Mouse (Mus musculus) CH12.LX (cell line): Measurements from ENCODE around the gene Clmp. TPM values are rescaled to one million over a fixed set of nuclear protein-coding genes. Genes with fewer than 3 reads are reported as not detected.

Source experiments
- DNase-seq: peaks from one replicate; pipeline ENCODE4 v3.0.0-alpha.2; 2013; ENCODE audit errors: extremely low read depth
- H3K27ac ChIP-seq: 2 replicates; pipeline ENCODE4 v1.5.1; 2012; ENCODE audit warnings: low read depth, mild to moderate bottlenecking, control low read depth, moderate library complexity; ENCODE audit not compliant: insufficient read depth
- H3K27me3 ChIP-seq: replicated peaks from 2 replicates; pipeline ENCODE3; 2012; ENCODE audit warnings: inconsistent platforms
- H3K36me3 ChIP-seq, 2 experiments: replicated peaks in 1 of 2; 2 replicates each; pipeline versions ENCODE3 to v1.6.1; 2012; ENCODE audit warnings: inconsistent platforms in 1 of 2, low read length in 1 of 2, mild to moderate bottlenecking in 1 of 2, mixed read lengths in 1 of 2, moderate library complexity in 1 of 2; ENCODE audit not compliant: control insufficient read depth in 1 of 2, insufficient read depth in 1 of 2
- H3K4me1 ChIP-seq, 2 experiments: 2 replicates each; pipeline ENCODE4 v1.6.1; 2012; ENCODE audit warnings: inconsistent platforms in 1 of 2, moderate library complexity in 1 of 2; ENCODE audit not compliant: insufficient read depth in 2 of 2, control insufficient read depth in 1 of 2
- H3K4me2 ChIP-seq: 2 replicates; pipeline ENCODE4 v1.6.1; 2012; ENCODE audit warnings: low read depth, mild to moderate bottlenecking, control low read depth; ENCODE audit not compliant: poor library complexity, insufficient read depth, severe bottlenecking
- H3K4me3 ChIP-seq, 3 experiments: fragments of 150-350 bp in 1 of 3; sonication (generic) in 1 of 3; replicated peaks in 1 of 3; 2 replicates each; pipeline versions ENCODE3 to v1.5.1; 2011 to 2012; ENCODE audit warnings: low read depth in 2 of 3, low read length in 2 of 3, mild to moderate bottlenecking in 2 of 3, moderate library complexity in 2 of 3, control low read depth in 1 of 3, improper control_type of control experiment in 1 of 3, inconsistent platforms in 1 of 3, mixed read lengths in 1 of 3; ENCODE audit not compliant: poor library complexity in 1 of 3
- H3K79me2 ChIP-seq: replicated peaks from 2 replicates; pipeline ENCODE4 v1.6.1; 2012; ENCODE audit warnings: mild to moderate bottlenecking, moderate library complexity; ENCODE audit not compliant: control insufficient read depth, poor library complexity, insufficient read depth, severe bottlenecking; ENCODE audit errors: extremely low read depth
- H3K9ac ChIP-seq: 2 replicates; pipeline ENCODE4 v1.6.1; 2012; ENCODE audit warnings: low read depth, mild to moderate bottlenecking, control low read depth, moderate library complexity; ENCODE audit not compliant: insufficient read depth
- H3K9me3 ChIP-seq: replicated peaks from 2 replicates; pipeline ENCODE3; 2012; ENCODE audit warnings: low read length, inconsistent platforms, mixed read lengths
- BHLHE40 ChIP-seq: IDR thresholded peaks from 2 replicates; pipeline ENCODE4 v1.6.1; 2011; ENCODE audit warnings: mild to moderate bottlenecking, low read depth, low read length, improper control_type of control experiment
- CHD1 ChIP-seq: IDR thresholded peaks from 2 replicates; pipeline ENCODE4 v1.6.1; 2012; ENCODE audit warnings: low read depth, low read length, improper control_type of control experiment, inconsistent platforms
- CHD2 ChIP-seq: IDR thresholded peaks from 2 replicates; pipeline ENCODE4 v1.6.1; 2011; ENCODE audit warnings: low read length, improper control_type of control experiment
- CTCF ChIP-seq, 2 experiments: IDR thresholded peaks in 1 of 2; conservative IDR thresholded peaks in 1 of 2; 2 replicates each; pipeline ENCODE4 v1.5.1; 2011 to 2012; ENCODE audit warnings: low read depth in 2 of 2, low read length in 2 of 2, improper control_type of control experiment in 1 of 2, inconsistent platforms in 1 of 2, mild to moderate bottlenecking in 1 of 2, moderate library complexity in 1 of 2
- E2F4 ChIP-seq: IDR thresholded peaks from 2 replicates; pipeline ENCODE4 v1.6.1; 2011; ENCODE audit warnings: low read depth, low read length, improper control_type of control experiment; ENCODE audit not compliant: insufficient replicate concordance
- ELF1 ChIP-seq: IDR thresholded peaks from 2 replicates; pipeline ENCODE4 v1.6.1; 2014; ENCODE audit warnings: low read depth, mild to moderate bottlenecking, inconsistent platforms, low read length, improper control_type of control experiment
- ETS1 ChIP-seq: conservative IDR thresholded peaks from 2 replicates; pipeline ENCODE4 v1.6.1; 2012; ENCODE audit warnings: low read depth, mild to moderate bottlenecking, inconsistent platforms, low read length, improper control_type of control experiment, moderate library complexity
- HCFC1 ChIP-seq: IDR thresholded peaks from 2 replicates; pipeline ENCODE4 v1.6.1; 2012; ENCODE audit warnings: low read depth, mild to moderate bottlenecking, inconsistent platforms, low read length, improper control_type of control experiment
- IRF4 ChIP-seq: IDR thresholded peaks from 2 replicates; pipeline ENCODE4 v1.6.1; 2014; ENCODE audit warnings: low read depth, mild to moderate bottlenecking, inconsistent platforms, low read length, improper control_type of control experiment
- JUN ChIP-seq: IDR thresholded peaks from 2 replicates; pipeline ENCODE4 v1.6.1; 2011; ENCODE audit warnings: low read depth, mild to moderate bottlenecking, low read length, improper control_type of control experiment, moderate library complexity; ENCODE audit not compliant: insufficient read depth
- KAT2A ChIP-seq: IDR thresholded peaks from 2 replicates; pipeline ENCODE4 v1.6.1; 2012; ENCODE audit warnings: low read length, improper control_type of control experiment, inconsistent platforms; ENCODE audit not compliant: insufficient replicate concordance
- MAX ChIP-seq: IDR thresholded peaks from 2 replicates; pipeline ENCODE4 v1.6.1; 2011; ENCODE audit warnings: low read length, improper control_type of control experiment
- MAZ ChIP-seq: IDR thresholded peaks from 2 replicates; pipeline ENCODE4 v1.6.1; 2012; ENCODE audit warnings: low read depth, mild to moderate bottlenecking, inconsistent platforms, low read length, improper control_type of control experiment, moderate library complexity
- MEF2A ChIP-seq: IDR thresholded peaks from 2 replicates; pipeline ENCODE4 v1.6.1; 2014; ENCODE audit warnings: low read depth, mild to moderate bottlenecking, inconsistent platforms, low read length, improper control_type of control experiment, borderline replicate concordance
- MXI1 ChIP-seq: IDR thresholded peaks from 2 replicates; pipeline ENCODE4 v1.6.1; 2011; ENCODE audit warnings: mild to moderate bottlenecking, low read depth, low read length, improper control_type of control experiment
- MYC ChIP-seq: IDR thresholded peaks from 2 replicates; pipeline ENCODE4 v1.6.1; 2011; ENCODE audit warnings: low read depth, mild to moderate bottlenecking, improper control_type of control experiment, low read length
- NELFE ChIP-seq: IDR thresholded peaks from 2 replicates; pipeline ENCODE4 v1.6.1; 2011; ENCODE audit warnings: low read depth, low read length, improper control_type of control experiment
- NRF1 ChIP-seq: IDR thresholded peaks from 2 replicates; pipeline ENCODE4 v1.6.1; 2014; ENCODE audit warnings: low read depth, mild to moderate bottlenecking, inconsistent platforms, low read length, improper control_type of control experiment, moderate library complexity
- PAX5 ChIP-seq: IDR thresholded peaks from 2 replicates; pipeline ENCODE4 v1.6.1; 2012; ENCODE audit warnings: low read length, inconsistent platforms, mixed read lengths
- POLR2A ChIP-seq: IDR thresholded peaks from 2 replicates; pipeline ENCODE4 v1.6.1; 2011; ENCODE audit warnings: low read depth, mild to moderate bottlenecking, improper control_type of control experiment, low read length
- POLR2AphosphoS2 ChIP-seq: IDR thresholded peaks from 2 replicates; pipeline ENCODE4 v1.6.1; 2011; ENCODE audit warnings: low read depth, low read length, improper control_type of control experiment
- RAD21 ChIP-seq: IDR thresholded peaks from 2 replicates; pipeline ENCODE4 v1.6.1; 2011; ENCODE audit warnings: low read depth, mild to moderate bottlenecking, low read length, improper control_type of control experiment, moderate library complexity
- RCOR1 ChIP-seq: conservative IDR thresholded peaks from 2 replicates; pipeline ENCODE4 v1.6.1; 2012; ENCODE audit warnings: low read depth, mild to moderate bottlenecking, inconsistent platforms, low read length, improper control_type of control experiment
- TBP ChIP-seq: conservative IDR thresholded peaks from 2 replicates; pipeline ENCODE4 v1.6.1; 2011; ENCODE audit warnings: low read depth, low read length, improper control_type of control experiment
- TCF12 ChIP-seq: IDR thresholded peaks from 2 replicates; pipeline ENCODE4 v1.6.1; 2014; ENCODE audit warnings: low read depth, mild to moderate bottlenecking, inconsistent platforms, low read length, improper control_type of control experiment
- UBTF ChIP-seq: IDR thresholded peaks from 2 replicates; pipeline ENCODE4 v1.6.1; 2012; ENCODE audit warnings: low read depth, mild to moderate bottlenecking, inconsistent platforms, low read length, improper control_type of control experiment, moderate library complexity
- USF1 ChIP-seq: IDR thresholded peaks from 2 replicates; pipeline ENCODE4 v1.6.1; 2014; ENCODE audit warnings: low read depth, mild to moderate bottlenecking, inconsistent platforms, low read length, improper control_type of control experiment
- USF2 ChIP-seq: conservative IDR thresholded peaks from 2 replicates; pipeline ENCODE4 v1.6.1; 2011; ENCODE audit warnings: low read depth, low read length, improper control_type of control experiment
- ZKSCAN1 ChIP-seq: IDR thresholded peaks from 2 replicates; pipeline ENCODE4 v1.6.1; 2012; ENCODE audit warnings: low read depth, inconsistent platforms, low read length, improper control_type of control experiment, borderline replicate concordance
- ZMIZ1 ChIP-seq: IDR thresholded peaks from 2 replicates; pipeline ENCODE4 v1.6.1; 2012; ENCODE audit warnings: low read depth, mild to moderate bottlenecking, inconsistent platforms, low read length, improper control_type of control experiment
- ZNF384 ChIP-seq: IDR thresholded peaks from 2 replicates; pipeline ENCODE4 v1.6.1; 2012; ENCODE audit warnings: low read depth, low read length, improper control_type of control experiment, inconsistent platforms
- dilution Hi-C: fragments of 300-500 bp; cut with MboI; formaldehyde crosslinking; loops from 2 replicates; pipeline ENCODE4 v1.14.3; 2020; ENCODE audit warnings: low sequenced_read_pairs; ENCODE audit not compliant: extremely low pct_unique_long_range_greater_than_20kb, extremely low pct_ligation_motif_present
- in situ Hi-C: fragments of 300-500 bp; cut with MboI; formaldehyde crosslinking; loops from 3 replicates; pipeline ENCODE4 v1.14.3; 2019; ENCODE audit warnings: low sequenced_read_pairs, low pct_ligation_motif_present, low pct_unique_long_range_greater_than_20kb, mixed read lengths
- polyA plus RNA-seq: library from polyadenylated mRNA; unstranded; fragments of >175 nt; gene quantifications from 2 replicates; pipeline ENCODE4 v1.2.1, GENCODE M21; 2012; ENCODE audit warnings: low read depth; ENCODE audit not compliant: insufficient read length
- total RNA-seq, 2 experiments: library from RNA; depleted of rRNA; stranded (reverse); fragments of 300-350 nt in 1 of 2; fragments of >200 nt in 1 of 2; gene quantifications; 2 replicates each; pipeline ENCODE4 v1.2.3; 2012 to 2014

Clmp gene
- total and polyA plus RNA-seq, 3 experiments: not detected

DNA sequence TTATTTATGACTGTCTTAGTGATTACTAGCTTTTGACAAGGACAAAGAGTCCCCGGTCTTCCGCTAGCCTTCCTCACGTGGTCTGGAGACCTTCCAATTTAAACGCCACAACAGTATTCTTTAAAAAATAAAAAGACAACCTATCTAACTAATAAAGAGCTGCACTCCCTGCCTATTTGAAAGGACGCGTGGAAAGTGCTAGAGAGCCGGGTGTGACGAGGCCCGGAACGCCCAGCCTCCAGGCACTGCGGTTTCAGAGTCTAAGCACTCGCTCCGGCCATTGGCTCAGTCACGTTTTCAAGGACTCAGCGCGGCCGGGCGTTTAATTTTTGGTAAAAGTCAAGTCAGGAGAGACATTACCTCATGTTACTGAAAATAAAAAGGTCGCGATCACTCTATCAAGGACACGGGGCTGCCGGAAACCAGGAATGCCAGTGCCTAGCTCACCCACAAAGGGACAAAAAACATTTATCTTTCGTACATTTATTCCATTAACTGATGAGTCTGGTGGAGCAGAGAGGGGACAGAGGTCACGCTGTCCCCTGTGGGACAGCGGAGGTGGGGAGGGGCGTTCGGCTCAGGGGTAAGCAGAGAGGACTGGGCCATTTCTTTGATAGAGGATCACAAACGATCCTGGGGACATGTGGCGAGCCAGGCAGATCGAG, 114.2 kb downstream of the Clmp start (continued):
- no peak for TF ChIP-seq KAT2A
- no peak for TF ChIP-seq ETS1
- TF ChIP-seq RCOR1: no peak
- no peak; the same call in 1 of the 2 replicates for TF ChIP-seq IRF4
- no peak for TF ChIP-seq CHD1
- TF ChIP-seq USF2: no peak
- no peak for TF ChIP-seq ZNF384
- no peak for TF ChIP-seq ELF1
- TF ChIP-seq NRF1: no peak
- no peak for TF ChIP-seq CHD2
- TF ChIP-seq MEF2A: no peak; the same call in 1 of the 2 replicates

GRCm38 (mm10) chr9:40800675-40801612, 115.2 kb downstream of the Clmp start, which contains the start of gene Hspa8:
Hspa8 (plus strand) TSS chr9:40800984.
- no peaks in the 10 kb centered on the region for H3K9me3 ChIP-seq
- peaks cover 34 to 36% of the 10 kb centered on the region in 2 experiments for H3K36me3 ChIP-seq
- DNase-seq: peak; percentile 99
- peak within 1 kb of the TSS; percentile 99 for H3K9ac ChIP-seq
- in situ Hi-C loops (loop anchor here (5.0 to 25.0 kb wide), 2 partner anchors 44 to 186 kb away; no protein-coding TSS in a partner anchor), dilution Hi-C loops (no loop called here)
- peak within 1 kb of the TSS; percentile 69 for H3K4me2 ChIP-seq
- peaks cover 6 to 26% of the 10 kb centered on the region in 2 experiments; a peak in 3 of 4 replicates for H3K4me1 ChIP-seq
- peak within 1 kb of the TSS; percentile 78 for H3K27ac ChIP-seq
- H3K4me3 ChIP-seq: peak within 1 kb of the TSS; percentile 92 to 98 (median 93)
- H3K79me2 ChIP-seq: peaks cover 27% of the 10 kb centered on the region
- H3K27me3 ChIP-seq: no peaks in the 10 kb centered on the region
- TF ChIP-seq ZMIZ1 (peak; percentile 99), E2F4 (0 out of 2 replicates have a peak, but pooled peaks have one; percentile 89), ETS1 (peak; percentile 20; the same call in 1 of the 2 replicates), TBP (peak; percentile 98), MAX (no peak), RAD21 (no peak), POLR2A (peak; percentile 99), ELF1 (peak; percentile 91), NELFE (peak; percentile 100), MEF2A (0 out of 2 replicates have a peak, but pooled peaks have one; percentile 32), BHLHE40 (0 out of 2 replicates have a peak, but pooled peaks have one; percentile 16), JUN (no peak), MYC (no peak), NRF1 (peak; percentile 90), MXI1 (peak; percentile 47; the same call in 1 of the 2 replicates), TCF12 (peak; percentile 92), POLR2AphosphoS2 (peak; percentile 98), USF1 (no peak), UBTF (no peak), ZKSCAN1 (no peak), HCFC1 (peak; percentile 69), RCOR1 (0 out of 2 replicates have a peak, but pooled peaks have one; percentile 44), ZNF384 (no peak), USF2 (no peak), CHD1 (no peak; the same call in 1 of the 2 replicates), PAX5 (no peak), CHD2 (peak; percentile 90), MAZ (peak; percentile 99), CTCF (conservative IDR thresholded peaks at IDR 0.05 in 1 of 2, IDR thresholded peaks at IDR 0.05 in 1 of 2; ENCODE audit: low read depth in 2 of 2, low read length in 2 of 2) (no peak), KAT2A (0 out of 2 replicates have a peak, but pooled peaks have one; percentile 69)
